Mouse (Mus musculus) ES-Bruce4 (cell line): ENCODE data around the gene Dok4.
"Not testable (repeated sequence)": the region's sequence is repeated elsewhere in the genome, so short reads cannot be mapped to it uniquely, and the experiment has no call there.

ENCODE experiments used
- CTCF ChIP-seq: IDR thresholded peaks from one replicate; pipeline ENCODE4 v1.8.1; 2011; ENCODE audit warnings: low read depth, low read length
- POLR2A ChIP-seq: IDR thresholded peaks from one replicate; pipeline ENCODE4 v1.8.1; 2011; ENCODE audit warnings: low read length; ENCODE audit not compliant: insufficient read depth

DNA sequence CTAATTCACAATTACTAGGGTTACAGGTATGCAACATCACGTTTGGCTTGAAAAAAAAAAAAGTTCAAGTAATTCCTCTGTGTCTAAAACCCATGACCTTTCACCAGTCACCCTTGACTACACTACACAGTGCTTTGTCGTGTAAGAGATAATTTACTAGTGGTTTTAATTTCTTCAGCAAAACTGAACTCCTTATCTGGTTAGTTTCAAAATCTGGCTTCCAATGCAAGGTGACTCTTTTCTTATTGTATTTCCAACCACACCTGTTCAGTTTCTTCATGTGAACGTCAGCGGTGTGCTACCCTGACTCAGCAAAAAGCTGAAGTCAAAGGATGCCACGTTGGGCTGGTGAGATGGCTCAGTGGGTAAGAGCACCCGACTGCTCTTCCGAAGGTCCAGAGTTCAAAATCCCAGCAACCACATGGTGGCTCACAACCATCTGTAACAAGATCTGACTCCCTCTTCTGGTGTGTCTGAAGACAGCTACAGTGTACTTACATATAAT, 42.2 kb downstream of the Dok4 start:
- not testable (repeated sequence) for TF ChIP-seq POLR2A, CTCF
